Mouse (Mus musculus) spleen, postnatal 10 days (tissue): ENCODE data around the gene Lypla2.

Experiments used
- DNase-seq, 2 experiments: peaks; one replicate each; pipeline ENCODE4 v3.0.0; 2021 to 2022; ENCODE audit warnings: low spot score in 2 of 2

The Lypla2 gene

DNA sequence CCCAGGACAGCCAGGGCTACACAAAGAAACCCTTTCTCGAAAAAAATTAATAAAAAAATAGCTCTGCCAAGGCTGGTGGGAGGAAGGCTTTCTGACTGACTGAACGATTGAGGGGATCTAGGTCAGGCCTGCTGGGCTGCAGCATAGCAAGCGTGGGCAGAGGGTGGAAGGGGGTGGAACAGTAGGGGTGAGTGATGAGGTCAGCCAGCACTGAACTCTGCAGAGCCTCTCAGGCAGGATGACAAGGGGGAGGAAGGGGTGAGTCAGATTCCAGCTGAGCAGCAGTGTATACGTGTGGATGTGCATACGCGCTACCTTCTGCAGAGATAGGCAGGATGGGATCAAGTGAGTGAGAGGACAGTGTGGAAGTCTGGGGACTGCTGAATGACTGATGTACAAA is 22.5 kb downstream of the Lypla2 start:
- no peak for DNase-seq

DNA sequence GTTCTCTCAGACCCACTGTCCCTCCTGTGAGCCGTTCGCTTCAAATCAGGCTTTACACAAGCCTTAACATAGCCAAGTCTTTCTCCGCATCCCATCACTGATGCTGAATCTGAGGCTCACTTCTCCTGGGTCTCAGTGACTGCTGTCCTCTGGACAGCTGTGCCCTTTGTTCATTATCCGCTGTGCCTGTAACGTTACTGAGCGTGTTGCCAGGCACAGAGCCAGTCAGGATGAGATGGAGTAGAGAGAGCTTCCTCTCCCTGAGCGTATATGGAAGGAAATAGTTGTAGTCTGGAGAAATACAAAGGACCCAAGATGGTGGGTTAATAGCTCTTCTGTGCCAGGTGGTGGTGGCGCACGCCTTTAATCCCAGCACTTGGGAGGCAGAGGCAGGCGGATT is 23.0 kb downstream of the Lypla2 start:
- DNase-seq, result no peak

- no peak for DNase-seq
These were observed 24.3 kb downstream of the Lypla2 start for GRCm38 (mm10) chr4:135948142-135948541.

GRCm38 (mm10) chr4:135946659-135947301 is 25.6 kb downstream of the Lypla2 start:
- DNase-seq, result no peak

DNA sequence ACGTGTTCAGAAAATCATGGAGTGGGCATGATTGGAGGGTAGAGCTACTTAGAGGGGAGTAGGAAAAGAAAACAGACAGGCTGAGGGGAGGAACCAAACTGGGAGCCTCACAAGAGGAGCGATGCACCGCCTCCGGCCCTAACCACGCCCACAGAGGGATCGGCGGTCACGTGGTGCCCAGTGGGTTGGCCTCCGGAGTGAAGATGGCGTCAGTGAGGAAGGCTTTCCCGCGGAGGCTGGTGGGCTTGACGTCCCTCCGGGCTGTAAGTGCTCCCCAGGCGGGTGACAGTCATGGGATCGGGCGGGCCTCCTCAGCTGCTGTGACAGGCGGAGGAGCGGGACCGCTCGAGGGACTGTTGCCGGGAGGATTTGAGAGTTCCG is 26.2 kb downstream of the Lypla2 start, which contains the start of gene Hmgcl:
Gene Hmgcl (plus strand): TSS at position 171 of the 381 bp plus-strand sequence.
- DNase-seq, result peak; percentile 97 to 98

GRCm38 (mm10) chr4:135945706-135946105 is 26.7 kb downstream of the Lypla2 start:
- DNase-seq, result no peak

DNA sequence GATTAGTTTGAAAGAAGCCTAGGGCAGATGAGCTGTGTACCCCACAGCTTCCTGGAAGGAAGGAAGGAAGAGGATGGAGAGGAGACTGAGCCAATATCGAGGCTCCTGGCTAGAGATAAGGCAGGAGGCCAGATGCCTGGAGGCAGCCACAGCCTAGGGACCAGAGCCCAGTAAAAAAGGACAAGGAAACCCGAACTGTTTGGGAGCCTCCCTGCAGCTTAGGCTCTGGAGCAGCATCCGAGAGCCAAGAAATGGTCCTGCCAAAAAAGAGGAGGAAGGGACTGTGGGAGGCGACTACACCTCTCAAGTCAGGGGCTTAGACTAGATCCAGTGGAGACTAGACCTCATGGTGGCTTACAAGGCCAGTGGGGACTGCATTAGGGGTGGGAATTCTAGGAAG is 29.0 kb downstream of the Lypla2 start:
- no peak for DNase-seq

DNA sequence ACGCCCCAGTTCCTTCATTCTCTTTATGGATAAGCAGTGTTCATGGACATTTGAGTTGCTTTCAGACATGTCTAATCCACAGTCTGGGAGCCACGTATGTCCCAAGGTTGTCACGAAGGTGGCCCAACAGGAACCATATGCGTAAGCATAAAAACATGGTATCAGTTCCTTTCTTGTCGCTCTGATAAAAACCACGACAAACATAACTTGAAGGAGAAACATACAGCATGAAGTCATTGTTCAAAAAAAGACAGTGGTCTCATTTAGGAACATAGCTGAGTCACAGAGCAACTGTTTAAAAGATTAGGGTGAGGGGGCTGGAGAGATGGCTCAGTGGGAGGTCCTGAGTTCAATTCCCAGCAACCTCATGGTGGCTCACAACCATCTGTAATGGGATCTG is 30.2 kb downstream of the Lypla2 start:
- DNase-seq, result no peak

- DNase-seq, result peak in 1 of 2 experiments; percentile 57
These were observed 31.4 kb downstream of the Lypla2 start for GRCm38 (mm10) chr4:135941026-135941425.

DNA sequence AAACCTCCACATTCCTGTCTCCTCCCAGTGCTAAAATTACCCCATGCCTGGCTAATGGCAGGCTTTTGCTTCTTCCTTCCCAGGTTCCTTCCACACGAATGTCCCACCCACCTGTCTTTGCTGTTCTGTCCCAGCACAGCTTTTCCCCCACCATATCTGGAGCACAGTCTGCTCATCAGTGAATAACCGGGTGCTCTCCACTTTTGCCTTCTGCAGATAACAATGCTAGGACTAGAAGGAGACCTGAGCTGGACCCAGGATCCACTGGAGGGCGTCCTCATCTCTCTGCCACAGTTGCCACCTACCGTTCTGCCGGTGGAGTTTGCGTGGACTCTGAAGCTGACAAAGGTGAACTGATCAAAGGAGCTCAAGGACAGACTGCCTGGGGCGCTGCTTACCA is 33.6 kb downstream of the Lypla2 start:
- no peak for DNase-seq

DNA sequence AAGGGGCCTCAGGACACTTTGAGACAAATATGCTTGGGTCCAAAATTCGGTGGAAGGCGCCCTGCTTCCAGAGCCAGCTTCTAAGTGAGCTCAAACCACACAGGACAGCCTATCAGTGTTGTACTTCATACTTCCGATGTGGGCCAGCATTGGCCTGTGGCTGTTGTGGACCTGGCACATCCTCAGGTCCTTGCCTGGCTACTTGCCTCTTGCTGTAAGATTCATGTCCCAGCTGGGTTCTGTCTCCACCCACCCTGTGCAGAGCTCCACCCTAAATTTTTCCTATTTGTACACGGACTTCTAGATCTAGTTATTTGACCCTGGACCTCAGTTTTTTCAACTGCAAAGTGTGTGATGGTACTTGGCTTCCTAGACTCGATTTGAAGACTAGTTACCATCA is 36.9 kb downstream of the Lypla2 start:
- no peak for DNase-seq

DNA sequence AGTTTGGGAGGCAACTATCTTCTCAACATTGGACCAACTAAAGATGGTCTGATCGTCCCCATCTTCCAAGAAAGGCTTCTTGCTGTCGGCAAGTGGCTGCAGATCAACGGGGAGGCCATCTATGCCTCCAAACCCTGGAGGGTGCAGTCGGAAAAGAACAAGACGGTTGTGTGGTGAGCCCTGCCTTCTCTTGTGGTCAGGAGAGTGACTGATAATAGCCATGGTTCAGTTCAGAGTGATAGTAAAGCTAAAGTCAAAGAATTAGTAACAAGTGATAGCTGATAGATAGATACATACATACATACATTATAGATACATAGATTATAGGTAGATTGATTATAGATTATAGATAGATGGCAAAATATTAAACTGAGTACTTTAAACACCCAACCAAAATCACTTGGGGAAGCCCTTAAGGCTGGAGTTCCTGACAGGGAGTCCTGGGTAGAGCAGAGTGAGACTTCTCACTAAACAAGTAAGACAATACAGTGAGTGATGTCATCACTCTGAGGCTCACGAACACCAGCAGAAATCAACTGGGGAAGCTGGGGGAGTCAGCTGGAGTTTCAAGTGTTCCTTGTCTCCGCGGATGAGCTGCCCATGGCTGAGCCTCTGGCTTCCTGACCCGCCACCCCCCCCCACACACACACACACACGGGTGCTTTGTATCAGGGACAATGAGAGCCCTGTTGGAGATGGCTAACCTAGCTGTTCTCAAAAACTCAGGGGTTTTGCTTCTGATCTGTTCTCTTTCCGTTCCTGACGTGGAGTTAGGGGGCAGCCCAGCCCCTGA is 37.5 kb downstream of the Lypla2 start:
- DNase-seq, result no peak

DNA sequence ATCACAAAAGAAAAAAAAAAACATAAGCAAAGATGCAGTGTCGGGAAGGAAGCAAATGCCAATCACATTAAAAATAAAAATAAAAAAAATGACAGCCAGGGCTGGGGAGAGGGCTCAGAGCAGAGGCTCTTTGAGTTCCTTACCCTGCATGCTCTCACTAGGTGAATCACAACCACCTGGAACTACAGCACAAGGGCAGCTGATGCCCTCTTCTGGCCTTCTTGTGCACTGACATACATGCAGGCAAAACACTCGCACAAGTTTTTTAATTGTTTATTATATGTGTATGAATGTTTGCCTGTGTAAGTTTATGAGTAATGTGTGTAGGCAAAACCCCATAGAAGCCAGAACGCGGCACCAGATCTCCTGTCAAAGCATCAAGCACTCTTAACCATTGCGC is 40.6 kb downstream of the Lypla2 start:
- no peak for DNase-seq

DNA sequence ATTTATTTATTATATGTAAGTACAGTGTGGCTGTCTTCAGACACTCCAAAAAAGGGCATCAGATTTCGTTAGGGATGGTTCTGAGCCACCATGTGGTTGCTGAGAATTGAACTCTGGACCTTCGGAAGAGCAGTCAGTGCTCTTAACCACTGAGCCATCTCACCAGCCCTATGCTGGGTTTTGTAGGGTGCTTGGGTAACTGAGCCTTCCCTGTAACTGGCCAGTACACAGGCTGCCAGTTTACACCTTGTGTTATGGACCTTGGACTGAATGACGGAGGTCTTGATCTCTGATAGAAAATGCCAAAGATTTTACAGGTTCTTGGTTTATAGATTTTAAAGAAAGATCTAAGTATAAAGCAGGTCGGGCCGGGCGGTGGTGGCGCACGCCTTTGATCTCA is 42.2 kb downstream of the Lypla2 start:
- no peak for DNase-seq

DNA sequence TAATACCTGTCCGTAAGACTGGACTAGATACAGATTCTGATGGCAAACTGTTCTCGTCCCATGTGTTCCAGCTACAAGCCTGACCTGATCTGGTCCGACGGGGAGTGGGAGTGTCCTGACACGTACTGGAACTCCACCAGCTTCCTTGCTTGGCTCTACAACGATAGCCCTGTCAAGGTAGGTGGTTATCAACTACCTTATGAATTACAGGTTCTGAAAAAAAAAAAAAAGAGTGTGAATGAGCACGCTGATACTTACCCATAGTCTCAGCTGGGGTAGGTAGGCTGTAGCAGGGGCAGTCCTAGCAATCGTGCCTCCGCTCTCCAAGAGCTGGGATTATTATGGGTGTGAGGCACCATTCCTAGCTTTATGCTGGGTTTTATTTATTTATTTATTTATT is 42.6 kb downstream of the Lypla2 start:
- DNase-seq, result no peak

DNA sequence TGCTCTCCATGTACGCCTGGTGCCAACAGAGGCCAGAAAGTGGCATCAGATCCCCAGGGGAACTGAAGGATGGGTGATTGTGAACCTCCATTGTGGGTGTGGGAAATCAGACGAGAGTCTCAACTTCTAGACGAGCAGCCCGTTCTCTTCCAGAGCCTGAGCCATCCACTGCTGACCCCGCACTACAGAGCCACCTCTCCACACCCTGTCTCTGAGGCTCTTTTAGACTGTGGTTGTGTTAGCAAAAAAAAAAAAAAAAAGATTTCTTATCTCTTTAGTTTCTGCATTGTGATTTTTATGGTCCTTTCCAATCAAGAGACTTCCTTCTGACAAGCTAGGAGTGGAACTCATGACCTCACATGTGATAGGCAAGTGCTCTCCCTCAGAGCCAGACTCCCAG is 43.0 kb downstream of the Lypla2 start:
- no peak for DNase-seq

GRCm38 (mm10) chr4:135928376-135928775 is 44.0 kb downstream of the Lypla2 start:
- DNase-seq, result no peak

DNA sequence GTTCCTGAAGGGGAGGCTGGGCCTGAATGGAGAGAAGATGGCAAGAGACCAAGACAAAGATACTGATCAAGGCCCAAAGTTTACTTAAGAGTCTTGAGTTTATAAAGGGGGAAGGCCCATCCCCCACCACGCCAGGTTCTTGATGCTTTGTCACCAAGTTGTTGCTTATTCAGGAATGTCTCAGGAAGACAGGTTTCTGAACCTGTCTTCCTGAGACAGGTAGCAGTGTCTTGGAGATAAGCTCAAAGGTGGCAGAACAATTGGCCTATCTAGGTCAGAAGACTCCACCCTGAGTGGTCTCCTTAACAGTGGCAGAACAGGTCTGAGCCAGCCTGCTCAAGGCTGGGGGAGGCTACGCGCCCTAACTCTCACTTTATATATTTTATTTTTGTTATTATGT is 45.6 kb downstream of the Lypla2 start:
- no peak for DNase-seq

- no peak for DNase-seq
These were observed 46.1 kb downstream of the Lypla2 start for GRCm38 (mm10) chr4:135926195-135926808.

- DNase-seq, result no peak
These were observed 47.1 kb downstream of the Lypla2 start for GRCm38 (mm10) chr4:135925341-135925740.

DNA sequence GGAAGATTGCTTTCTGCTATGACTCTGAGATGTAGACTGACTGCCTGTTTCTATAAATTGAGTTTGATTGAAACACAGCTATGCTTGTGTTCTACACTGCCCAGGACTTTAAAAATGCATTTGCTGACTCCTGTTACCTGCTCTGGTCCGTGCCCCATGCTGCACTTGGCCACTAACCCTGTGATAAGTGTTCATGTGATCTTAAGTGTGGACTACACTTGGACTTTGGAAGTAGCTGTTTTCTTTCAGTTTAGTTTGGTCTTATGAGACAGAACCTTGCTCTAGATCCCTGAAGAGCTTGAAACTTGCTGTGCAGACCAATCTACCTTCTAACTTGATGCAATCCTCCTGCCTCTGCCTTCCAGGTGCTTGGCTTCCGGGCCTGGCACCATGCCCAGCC is 48.0 kb downstream of the Lypla2 start:
- no peak for DNase-seq

DNA sequence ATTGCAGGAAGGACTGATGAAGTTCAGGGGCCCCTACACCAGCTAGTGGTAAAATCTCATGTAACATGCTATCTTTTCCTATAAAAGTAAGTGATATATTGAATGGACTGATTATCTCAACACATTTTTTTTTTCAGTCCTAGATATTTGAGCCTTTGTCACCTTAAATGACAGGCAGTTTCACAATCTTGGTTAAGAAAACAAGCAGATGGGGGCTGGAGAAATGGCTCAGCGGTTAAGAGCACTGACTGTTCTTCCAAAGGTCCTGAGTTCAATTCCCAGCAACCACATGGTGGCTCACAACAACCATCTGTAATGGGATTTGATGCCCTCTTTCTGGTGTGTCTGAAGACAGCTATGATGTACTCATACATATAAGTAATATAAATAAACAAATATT is 50.2 kb downstream of the Lypla2 start:
- no peak for DNase-seq
